Mouse (Mus musculus): ENCODE measurements at regions not wholly inside any gene's neighbourhood (a gene's known extent, or its start where the extent isn't known, plus 50 kb on each side); places are given as distances from the start of the nearest gene placed in this dataset.

GRCm38 (mm10) chr7:111243831-111244230 is 161.0 kb upstream of the Eif4g2 start:
- DNase-seq (ENCODE audit: low read depth in 1 of 2, low spot score in 2 of 2): no peak

- no peak for DNase-seq (ENCODE audit: low read depth in 1 of 2, low spot score in 2 of 2)
Measured at GRCm38 (mm10) chr7:111242646-111243045, 159.8 kb upstream of the Eif4g2 start.

- no peak for DNase-seq (ENCODE audit: low read depth in 1 of 2, low spot score in 2 of 2)
Measured at GRCm38 (mm10) chr7:111241538-111241937, 158.7 kb upstream of the Eif4g2 start.

- DNase-seq (ENCODE audit: low read depth in 1 of 2, low spot score in 2 of 2): no peak
Measured at GRCm38 (mm10) chr7:111240234-111240826, 157.5 kb upstream of the Eif4g2 start.

GRCm38 (mm10) chr7:111237819-111238218 is 155.0 kb upstream of the Eif4g2 start:
- DNase-seq (ENCODE audit: low read depth in 1 of 2, low spot score in 2 of 2): no peak

GRCm38 (mm10) chr7:111230630-111231029 is 147.8 kb upstream of the Eif4g2 start:
- no peak for DNase-seq (ENCODE audit: low read depth in 1 of 2, low spot score in 2 of 2)

GRCm38 (mm10) chr7:111227082-111227481 is 144.3 kb upstream of the Eif4g2 start:
- no peak for DNase-seq (ENCODE audit: low read depth in 1 of 2, low spot score in 2 of 2)

- DNase-seq (ENCODE audit: low read depth in 1 of 2, low spot score in 2 of 2): no peak
Measured at GRCm38 (mm10) chr7:111226026-111226656, 143.3 kb upstream of the Eif4g2 start.

- no peak for DNase-seq (ENCODE audit: low read depth in 1 of 2, low spot score in 2 of 2)
Measured at GRCm38 (mm10) chr7:111215586-111215985, 132.8 kb upstream of the Eif4g2 start.

GRCm38 (mm10) chr7:111214226-111214906 is 131.5 kb upstream of the Eif4g2 start:
- DNase-seq (ENCODE audit: low read depth in 1 of 2, low spot score in 2 of 2): no peak

GRCm38 (mm10) chr7:111212188-111212587 is 129.4 kb upstream of the Eif4g2 start:
- DNase-seq (ENCODE audit: low read depth in 1 of 2, low spot score in 2 of 2): no peak

GRCm38 (mm10) chr7:111211641-111212040 is 128.8 kb upstream of the Eif4g2 start:
- no peak for DNase-seq (ENCODE audit: low read depth in 1 of 2, low spot score in 2 of 2)

- DNase-seq (ENCODE audit: low read depth in 1 of 2, low spot score in 2 of 2): no peak
Measured at GRCm38 (mm10) chr7:111210282-111210681, 127.5 kb upstream of the Eif4g2 start.

- no peak for DNase-seq (ENCODE audit: low read depth in 1 of 2, low spot score in 2 of 2)
Measured at GRCm38 (mm10) chr7:111205876-111206275, 123.0 kb upstream of the Eif4g2 start.

- DNase-seq (ENCODE audit: low read depth in 1 of 2, low spot score in 2 of 2): no peak
Measured at GRCm38 (mm10) chr7:111198608-111199355, 116.0 kb upstream of the Eif4g2 start.

- DNase-seq (ENCODE audit: low read depth in 1 of 2, low spot score in 2 of 2): no peak
Measured at GRCm38 (mm10) chr7:111191674-111192073, 108.8 kb upstream of the Eif4g2 start.

GRCm38 (mm10) chr7:111191216-111191615 is 108.4 kb upstream of the Eif4g2 start:
- DNase-seq (ENCODE audit: low read depth in 1 of 2, low spot score in 2 of 2): no peak

- DNase-seq (ENCODE audit: low read depth in 1 of 2, low spot score in 2 of 2): no peak
Measured at GRCm38 (mm10) chr7:111189731-111190130, 106.9 kb upstream of the Eif4g2 start.

GRCm38 (mm10) chr7:111185954-111186353 is 103.1 kb upstream of the Eif4g2 start:
- no peak for DNase-seq (ENCODE audit: low read depth in 1 of 2, low spot score in 2 of 2)

- DNase-seq (ENCODE audit: low read depth in 1 of 2, low spot score in 2 of 2): no peak
Measured at GRCm38 (mm10) chr7:111183512-111183911, 100.7 kb upstream of the Eif4g2 start.

- DNase-seq (ENCODE audit: low read depth in 1 of 2, low spot score in 2 of 2): no peak
Measured at GRCm38 (mm10) chr7:111182319-111182718, 99.5 kb upstream of the Eif4g2 start.

All from monocyte, adult 2 months (primary cell).